Mouse (Mus musculus) neural tube, postnatal 0 days (tissue): ENCODE measurements around the gene Rnf186. TPM values are rescaled to one million over a fixed set of nuclear protein-coding genes. Genes with fewer than 3 reads are reported as not detected.

Source experiments
- polyA plus RNA-seq: library from polyadenylated mRNA; unstranded; fragments of >200 nt; fragmentation: Nextera tagmentation; extraction: Ambion mirVana; gene quantifications from 2 replicates; pipeline ENCODE4 v1.2.1, GENCODE M21; 2015

Gene Rnf186
- polyA plus RNA-seq = not detected in 2 replicates

DNA sequence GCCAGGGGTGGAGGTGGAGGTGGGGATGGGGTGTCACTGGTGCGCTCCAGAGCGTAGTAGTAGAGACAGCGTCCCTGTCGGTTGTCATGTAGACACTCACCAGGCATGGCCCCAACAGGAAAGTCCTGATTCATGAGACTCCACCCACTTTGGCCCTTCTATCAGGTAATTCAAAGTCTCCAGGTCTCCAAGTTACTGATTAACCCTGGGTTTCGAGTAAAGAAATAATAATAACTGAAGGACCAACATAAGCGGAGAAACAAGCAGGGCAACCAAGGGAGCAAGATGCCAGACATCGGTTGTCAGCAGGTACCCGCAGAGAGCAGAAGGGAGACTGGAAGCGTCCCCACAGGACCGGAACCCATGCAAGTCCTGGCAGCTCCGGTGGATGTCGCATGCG is at the start of gene Rnf186:
Gene Rnf186 (plus strand): TSS at position 247 of the 400 bp plus-strand sequence.

DNA sequence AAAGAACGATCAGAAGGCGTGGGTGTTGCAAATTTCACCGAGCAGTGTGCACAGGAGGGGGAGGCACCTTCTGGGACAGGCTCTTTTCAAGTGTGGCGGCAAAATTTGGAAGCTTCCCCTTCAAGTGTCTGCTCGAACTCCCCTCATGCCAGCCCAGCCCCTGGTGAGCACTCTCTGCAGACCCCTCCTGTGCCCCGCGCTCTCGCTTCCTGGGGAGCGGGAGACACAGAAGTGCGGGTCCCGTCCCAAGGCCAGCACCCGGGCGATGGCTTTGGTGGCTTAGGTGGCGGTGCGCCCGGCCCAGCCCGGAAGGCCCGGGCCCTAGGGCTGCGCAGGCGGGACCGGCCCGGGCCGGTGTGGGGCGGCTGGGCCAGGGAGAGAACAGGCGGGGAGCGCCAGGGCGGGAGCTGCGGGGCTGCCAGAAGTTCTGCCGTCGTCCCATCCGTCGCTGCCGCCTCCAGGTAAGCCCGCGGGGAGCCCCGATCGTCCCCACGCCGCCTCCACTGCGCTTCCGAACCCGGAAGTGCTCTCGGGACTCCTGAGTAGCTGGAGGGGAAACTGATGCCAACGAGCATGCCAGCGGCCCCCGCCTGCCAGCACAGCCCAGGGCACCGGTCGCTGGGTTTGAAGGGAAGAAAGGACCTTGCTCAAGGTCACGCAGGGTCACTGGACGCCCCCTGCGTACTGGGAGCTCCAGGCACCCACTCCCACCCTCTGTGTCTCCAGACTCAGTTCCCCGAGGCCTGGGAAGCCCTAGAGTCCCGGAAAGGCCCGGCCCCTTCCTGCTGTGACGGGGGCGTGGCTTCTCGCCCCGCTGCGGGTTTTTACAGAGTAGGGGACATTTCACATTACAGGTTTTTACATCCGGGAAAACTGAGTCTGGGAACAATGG is 6.2 kb downstream of the Rnf186 start, which contains the start of gene Tmco4:
Gene Tmco4 (plus strand): TSS at position 62 of the 892 bp plus-strand sequence.

Other genes with a start within 250 kb of the Rnf186 start
- gene Pla2g2c, start 242.3 kb upstream of the Rnf186 start, polyA plus RNA-seq = 0.23 and 0.49 TPM in 2 replicates
- gene Ubxn10, start 229.9 kb upstream of the Rnf186 start, polyA plus RNA-seq = 3.4 TPM in 2 replicates
- gene Pla2g2f, start 209.5 kb upstream of the Rnf186 start, polyA plus RNA-seq = 0.08 and 0.09 TPM in 2 replicates
- 1.2 and 1.3 TPM in 2 replicates for gene Pla2g2d, start 191.4 kb upstream of the Rnf186 start, polyA plus RNA-seq
- 0.37 and 0.44 TPM in 2 replicates for gene Pla2g5, start 103.6 kb upstream of the Rnf186 start, polyA plus RNA-seq
- gene Gm13030, start 93.1 kb upstream of the Rnf186 start, polyA plus RNA-seq = not detected in 2 replicates
- gene Pla2g2e, start 89.2 kb upstream of the Rnf186 start, polyA plus RNA-seq = 0.21 TPM in 1 of 2 replicates, not detected in the other
- gene Otud3, start 53.2 kb upstream of the Rnf186 start, polyA plus RNA-seq = 4.1 and 4.2 TPM in 2 replicates
- gene Tmco4, start 5.8 kb downstream of the Rnf186 start, polyA plus RNA-seq = 1.5 TPM in 2 replicates
- 1.3 and 1.8 TPM in 2 replicates for gene Htr6, start 108.5 kb downstream of the Rnf186 start, polyA plus RNA-seq
- gene Nbl1, start 125.9 kb downstream of the Rnf186 start, polyA plus RNA-seq = 74.7 and 98.3 TPM in 2 replicates
- gene Minos1, start 164.0 kb downstream of the Rnf186 start, polyA plus RNA-seq = 490 and 587 TPM in 2 replicates
- gene Capzb, start 225.8 kb downstream of the Rnf186 start, polyA plus RNA-seq = 298 and 301 TPM in 2 replicates